Comparison of ENCODE assay signal across 31 mouse cellular contexts in genomic region chr13:41409291-41409690, GRCm38 (mm10).
"Had no signal": no experiment of that assay in that cellular context is flagged by ENCODE, and none has a peak within 500 bp of the region (broad histone marks: within the 10 kb centered on the region; RNA-seq: fewer than 3 reads in every experiment).

No protein-coding gene starts in this region.

- H3K9ac ChIP-seq: limb, embryonic 12.5 days; limb, embryonic 13.5 days; limb, embryonic 15.5 days; liver, embryonic 12.5 days; liver, embryonic 13.5 days; liver, embryonic 14.5 days; liver, embryonic 15.5 days; liver, postnatal 0 days; lung, embryonic 14.5 days; lung, embryonic 15.5 days; midbrain, embryonic 12.5 days; midbrain, embryonic 13.5 days; midbrain, embryonic 15.5 days; neural tube, embryonic 12.5 days; neural tube, embryonic 13.5 days had no signal

- H3K4me3 ChIP-seq: limb, embryonic 10.5 days; limb, embryonic 12.5 days; limb, embryonic 13.5 days; limb, embryonic 15.5 days; liver, embryonic 12.5 days; liver, embryonic 13.5 days; liver, embryonic 15.5 days; lung, embryonic 15.5 days; megakaryocyte, embryonic 14.5 days; midbrain, embryonic 10.5 days; midbrain, embryonic 12.5 days; midbrain, embryonic 13.5 days; midbrain, embryonic 15.5 days; myocyte; neural tube, embryonic 12.5 days; neural tube, embryonic 13.5 days had no signal

- H3K4me2 ChIP-seq: limb, embryonic 12.5 days; limb, embryonic 13.5 days; limb, embryonic 15.5 days; liver, embryonic 11.5 days; liver, embryonic 12.5 days; liver, embryonic 13.5 days; liver, embryonic 15.5 days; lung, embryonic 14.5 days; lung, embryonic 15.5 days; midbrain, embryonic 12.5 days; midbrain, embryonic 13.5 days; midbrain, embryonic 15.5 days; neural tube, embryonic 12.5 days; neural tube, embryonic 13.5 days had no signal

- DNase-seq: left cerebral cortex, postnatal 4 days; liver; liver, embryonic 13.5 days; liver, postnatal 0 days; lung, adult 18-20 months; lung, adult 2 months; lung, embryonic 14.5 days; lung, postnatal 10 days; lung, postnatal 14 days; lung, postnatal 36 days; lung, postnatal 4 days; midbrain, embryonic 14.5 days had no signal

- H3K27me3 ChIP-seq: limb, embryonic 13.5 days; limb, embryonic 15.5 days; liver, embryonic 12.5 days; liver, embryonic 13.5 days; liver, embryonic 15.5 days; lung, embryonic 15.5 days; megakaryocyte, embryonic 14.5 days; midbrain, embryonic 12.5 days; midbrain, embryonic 13.5 days; midbrain, embryonic 15.5 days; neural tube, embryonic 12.5 days; neural tube, embryonic 13.5 days had no signal

- ATAC-seq: liver, embryonic 12.5 days; liver, postnatal 0 days; lung, postnatal 0 days; midbrain, embryonic 13.5 days; midbrain, embryonic 15.5 days had no signal

- H3K9me3 ChIP-seq: limb, embryonic 10.5 days; limb, embryonic 12.5 days; limb, embryonic 13.5 days; limb, embryonic 15.5 days; liver, embryonic 12.5 days; liver, embryonic 13.5 days; liver, embryonic 15.5 days; lung, embryonic 15.5 days; midbrain, embryonic 12.5 days; midbrain, embryonic 13.5 days; midbrain, embryonic 15.5 days; neural tube, embryonic 12.5 days; neural tube, embryonic 13.5 days had no signal

- H3K4me1 ChIP-seq: limb, embryonic 10.5 days; limb, embryonic 12.5 days; limb, embryonic 13.5 days; limb, embryonic 15.5 days; liver, embryonic 12.5 days; liver, embryonic 13.5 days; liver, embryonic 15.5 days; lung, embryonic 15.5 days; megakaryocyte, embryonic 14.5 days; midbrain, embryonic 12.5 days; midbrain, embryonic 13.5 days; midbrain, embryonic 15.5 days; neural tube, embryonic 12.5 days; neural tube, embryonic 13.5 days had no signal

- H3K36me3 ChIP-seq: limb, embryonic 10.5 days; limb, embryonic 12.5 days; limb, embryonic 13.5 days; limb, embryonic 15.5 days; liver, embryonic 12.5 days; liver, embryonic 13.5 days; liver, embryonic 15.5 days; lung, embryonic 15.5 days; midbrain, embryonic 10.5 days; midbrain, embryonic 12.5 days; midbrain, embryonic 13.5 days; midbrain, embryonic 15.5 days; neural tube, embryonic 12.5 days; neural tube, embryonic 13.5 days had no signal

- H3K27ac ChIP-seq: limb, embryonic 10.5 days; limb, embryonic 12.5 days; limb, embryonic 13.5 days; limb, embryonic 15.5 days; liver, embryonic 12.5 days; liver, embryonic 13.5 days; liver, embryonic 14.5 days; liver, embryonic 15.5 days; lung, embryonic 15.5 days; macrophage; midbrain, embryonic 12.5 days; midbrain, embryonic 13.5 days; midbrain, embryonic 15.5 days; neural tube, embryonic 12.5 days; neural tube, embryonic 13.5 days had no signal
